Mouse (Mus musculus): Measurements from ENCODE around the gene Fermt3. TPM values are rescaled to one million over a fixed set of nuclear protein-coding genes. Genes with fewer than 3 reads are reported as not detected.

Fermt3 gene
- polyA plus RNA-seq (2015; fragmentation: Nextera tagmentation; extraction: Ambion mirVana): 3.5 and 4.3 TPM in 2 replicates

GRCm38 (mm10) chr19:7019191-7019590 lies at the start of gene Fermt3:
Fermt3 (minus strand) TSS chr19:7019469.
- no peak for TF ChIP-seq CTCF (IDR thresholded peaks at IDR 0.05; ENCODE audit: low read depth)
- WGBS: 77% methylated on average over 5 of the region's 5 CpGs
- Histone ChIP-seq H3K27ac (no peak within 1 kb of the TSS), H3K4me3 (replicated peaks; ENCODE audit: low read depth, low read length) (no peak within 1 kb of the TSS), H3K4me1 (replicated peaks; ENCODE audit: insufficient read depth, low read length) (no peaks in the 10 kb centered on the region), H3K27me3 (ENCODE audit: insufficient read depth, low read length) (no peaks in the 10 kb centered on the region), H3K9ac (ENCODE audit: low read depth, low read length) (no peak within 1 kb of the TSS), H3K4me2 (ENCODE audit: low read length) (no peak within 1 kb of the TSS), H3K36me3 (ENCODE audit: insufficient read depth, low read length) (peaks cover 41% of the 10 kb centered on the region), H3K9me3 (replicated peaks; ENCODE audit: low read length) (no peaks in the 10 kb centered on the region)
- DNase-seq (ENCODE audit: low spot score): no peak
- no peak for ATAC-seq (replicated peaks; ENCODE audit: low FRiP score, low read depth)

GRCm38 (mm10) chr19:7068136-7068535 lies 48.9 kb upstream of the Fermt3 start:
- Histone ChIP-seq H3K4me2 (ENCODE audit: low read length) (no peak overlapping the region; the same call in 1 of the 2 replicates), H3K27ac (no peak overlapping the region), H3K27me3 (ENCODE audit: insufficient read depth, low read length) (no peaks in the 10 kb centered on the region), H3K4me1 (replicated peaks; ENCODE audit: insufficient read depth, low read length) (peaks cover 27% of the 10 kb centered on the region), H3K4me3 (replicated peaks; ENCODE audit: low read depth, low read length) (no peak overlapping the region), H3K9me3 (replicated peaks; ENCODE audit: low read length) (no peaks in the 10 kb centered on the region), H3K36me3 (ENCODE audit: insufficient read depth, low read length) (no peaks in the 10 kb centered on the region), H3K9ac (ENCODE audit: low read depth, low read length) (no peak overlapping the region)
- peak; percentile 94 for TF ChIP-seq CTCF (IDR thresholded peaks at IDR 0.05; ENCODE audit: low read depth)
- DNase-seq (ENCODE audit: low spot score) (peak; percentile 90), ATAC-seq (replicated peaks; ENCODE audit: low FRiP score, low read depth) (0 out of 2 replicates have a peak, but pooled peaks have one; percentile 8)
- 3% methylated on average over 14 of the region's 14 CpGs for WGBS

GRCm38 (mm10) chr19:7067344-7068050 lies 48.2 kb upstream of the Fermt3 start:
- WGBS: 49% methylated on average over 20 of the region's 20 CpGs
- Histone ChIP-seq H3K4me1 (replicated peaks; ENCODE audit: insufficient read depth, low read length) (peaks cover 24% of the 10 kb centered on the region), H3K27me3 (ENCODE audit: insufficient read depth, low read length) (no peaks in the 10 kb centered on the region), H3K36me3 (ENCODE audit: insufficient read depth, low read length) (no peaks in the 10 kb centered on the region), H3K4me2 (ENCODE audit: low read length) (no peak overlapping the region), H3K9ac (ENCODE audit: low read depth, low read length) (no peak overlapping the region), H3K27ac (no peak overlapping the region), H3K4me3 (replicated peaks; ENCODE audit: low read depth, low read length) (no peak overlapping the region), H3K9me3 (replicated peaks; ENCODE audit: low read length) (no peaks in the 10 kb centered on the region)
- ATAC-seq (replicated peaks; ENCODE audit: low FRiP score, low read depth) (no peak), DNase-seq (ENCODE audit: low spot score) (no peak)
- TF ChIP-seq CTCF (IDR thresholded peaks at IDR 0.05; ENCODE audit: low read depth): no peak

- Histone ChIP-seq H3K9ac (ENCODE audit: low read depth, low read length) (no peak overlapping the region), H3K4me3 (replicated peaks; ENCODE audit: low read depth, low read length) (no peak overlapping the region), H3K27me3 (ENCODE audit: insufficient read depth, low read length) (no peaks in the 10 kb centered on the region), H3K4me2 (ENCODE audit: low read length) (peak overlapping the region; percentile 23), H3K4me1 (replicated peaks; ENCODE audit: insufficient read depth, low read length) (peaks cover 24% of the 10 kb centered on the region), H3K36me3 (ENCODE audit: insufficient read depth, low read length) (no peaks in the 10 kb centered on the region), H3K9me3 (replicated peaks; ENCODE audit: low read length) (no peaks in the 10 kb centered on the region), H3K27ac (no peak overlapping the region)
- peak; percentile 36 for DNase-seq (ENCODE audit: low spot score)
- ATAC-seq (replicated peaks; ENCODE audit: low FRiP score, low read depth): no peak
- no peak for TF ChIP-seq CTCF (IDR thresholded peaks at IDR 0.05; ENCODE audit: low read depth)
- 25% methylated on average over 7 of the region's 8 CpGs for WGBS
These were observed 47.6 kb upstream of the Fermt3 start for GRCm38 (mm10) chr19:7066828-7067342.

GRCm38 (mm10) chr19:7066034-7066827 lies 47.0 kb upstream of the Fermt3 start:
- H3K4me2 ChIP-seq (ENCODE audit: low read length): peak overlapping the region; percentile 23

GRCm38 (mm10) chr19:7064571-7064970 lies 45.3 kb upstream of the Fermt3 start:
- Histone ChIP-seq H3K36me3 (ENCODE audit: insufficient read depth, low read length) (no peaks in the 10 kb centered on the region), H3K4me2 (ENCODE audit: low read length) (no peak overlapping the region), H3K27me3 (ENCODE audit: insufficient read depth, low read length) (no peaks in the 10 kb centered on the region), H3K9ac (ENCODE audit: low read depth, low read length) (no peak overlapping the region), H3K4me3 (replicated peaks; ENCODE audit: low read depth, low read length) (no peak overlapping the region), H3K27ac (no peak overlapping the region), H3K9me3 (replicated peaks; ENCODE audit: low read length) (no peaks in the 10 kb centered on the region), H3K4me1 (replicated peaks; ENCODE audit: insufficient read depth, low read length) (peaks cover 17% of the 10 kb centered on the region)
- 7% methylated on average over 3 of the region's 3 CpGs for WGBS
- DNase-seq (ENCODE audit: low spot score) (peak; percentile 94), ATAC-seq (replicated peaks; ENCODE audit: low FRiP score, low read depth) (peak; percentile 43; the same call in 1 of the 2 replicates)
- peak; percentile 99 for TF ChIP-seq CTCF (IDR thresholded peaks at IDR 0.05; ENCODE audit: low read depth)

More at GRCm38 (mm10) chr19:7066034-7066827, 47.0 kb upstream of the Fermt3 start:
- peak; percentile 79 for DNase-seq (ENCODE audit: low spot score)
- Histone ChIP-seq H3K27ac (no peak overlapping the region), H3K9ac (ENCODE audit: low read depth, low read length) (0 out of 2 replicates have a peak overlapping the region, but pooled peaks have one; percentile 27), H3K27me3 (ENCODE audit: insufficient read depth, low read length) (no peaks in the 10 kb centered on the region), H3K4me1 (replicated peaks; ENCODE audit: insufficient read depth, low read length) (peaks cover 24% of the 10 kb centered on the region), H3K36me3 (ENCODE audit: insufficient read depth, low read length) (no peaks in the 10 kb centered on the region), H3K9me3 (replicated peaks; ENCODE audit: low read length) (no peaks in the 10 kb centered on the region), H3K4me3 (replicated peaks; ENCODE audit: low read depth, low read length) (no peak overlapping the region)
- ATAC-seq (replicated peaks; ENCODE audit: low FRiP score, low read depth): 0 out of 2 replicates have a peak, but pooled peaks have one; percentile 11
- peak; percentile 38; the same call in 1 of the 2 replicates for TF ChIP-seq CTCF (IDR thresholded peaks at IDR 0.05; ENCODE audit: low read depth)
- WGBS: 39% methylated on average over 15 of the region's 15 CpGs

Measured in kidney, postnatal 0 days (tissue).